Mouse (Mus musculus): ENCODE results near the gene 2310079G19Rik.

GRCm38 (mm10) chr16:88583338-88583737, 44.1 kb downstream of the 2310079G19Rik start:
- TF ChIP-seq POLR2A (IDR thresholded peaks at IDR 0.05; ENCODE audit: insufficient read depth, low read depth, low read length) (no peak), EP300 (IDR thresholded peaks at IDR 0.05; ENCODE audit: insufficient read depth, low read depth, low read length) (no peak), CTCF (IDR thresholded peaks at IDR 0.05) (no peak)
